Comparison of ENCODE assay signal across 15 mouse cellular contexts in the genomic region with DNA sequence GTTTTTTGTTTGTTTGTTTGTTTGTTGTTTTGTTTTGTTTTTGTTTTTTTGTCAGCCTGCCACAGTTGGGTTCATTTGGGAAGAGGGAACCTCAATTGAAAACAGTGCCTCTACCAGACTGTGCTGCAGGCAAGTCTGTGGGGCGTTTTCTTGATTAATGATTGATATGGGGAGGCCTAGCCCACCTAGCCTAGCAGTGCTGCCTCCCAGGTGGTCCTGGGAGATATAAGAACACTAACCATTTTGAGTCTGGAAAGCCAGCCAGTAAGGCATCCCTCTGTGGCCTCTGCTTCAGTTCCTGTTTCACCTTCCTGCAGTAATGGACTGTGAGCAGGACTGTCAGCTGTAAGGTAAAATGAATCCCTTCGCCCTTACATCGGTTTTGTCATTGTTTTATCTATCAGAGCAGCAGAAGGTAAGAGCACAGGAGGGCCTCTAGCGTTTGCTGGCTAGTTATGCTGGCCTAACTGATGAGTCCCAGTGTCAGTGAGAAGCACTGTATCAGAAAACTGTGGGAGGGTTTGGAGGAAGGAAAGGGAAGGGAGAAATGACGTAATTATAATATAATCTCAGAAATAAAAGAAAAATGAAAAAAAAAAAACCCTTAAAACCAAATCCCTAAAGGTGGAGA. TPM values are rescaled to one million over a fixed set of nuclear protein-coding genes. Genes with fewer than 3 reads are reported as not detected.
DNase-seq lines count a peak whose midpoint lies in the region; ATAC-seq and TF ChIP-seq lines count a peak whose summit lies in the region.
"Had no signal": no experiment of that assay in that cellular context is flagged by ENCODE, and none has a peak within 500 bp of the region (broad histone marks: within the 10 kb centered on the region; RNA-seq: fewer than 3 reads in every experiment).

No protein-coding gene starts in this region.

- no peak overlapping the region for H3K4me3 ChIP-seq in neural tube, embryonic 15.5 days (replicated peaks)
- no peak overlapping the region for H3K4me3 ChIP-seq in cortical plate, adult 2 months (ENCODE audit: insufficient read depth, low read length)
- H3K4me3 ChIP-seq in liver, embryonic 12.5 days = peak overlapping the region; percentile 47
- no peak overlapping the region for H3K4me3 ChIP-seq in stomach, embryonic 15.5 days (replicated peaks)
- H3K4me3 ChIP-seq: embryonic facial prominence, embryonic 13.5 days; forebrain, embryonic 12.5 days; heart, embryonic 15.5 days had no signal

- no peak for DNase-seq in neural tube, embryonic 10.5 days (ENCODE audit: extremely low spot score, low spot score)
- no peak for DNase-seq in urinary bladder, postnatal 4 days (ENCODE audit: low spot score in 2 of 2)
- no peak for DNase-seq in thymus, postnatal 25 days
- DNase-seq: adrenal gland, postnatal 14 days; lung, adult 2 months had no signal

- peaks cover 12% of the 10 kb centered on the region; the same call in 1 of the 2 replicates for H3K4me1 ChIP-seq in neural tube, embryonic 15.5 days
- peaks cover 10% of the 10 kb centered on the region for H3K4me1 ChIP-seq in cortical plate, adult 2 months (ENCODE audit: control insufficient read depth, insufficient read depth, low read length)
- H3K4me1 ChIP-seq in liver, embryonic 12.5 days = peaks cover 64% of the 10 kb centered on the region
- no peaks in the 10 kb centered on the region for H3K4me1 ChIP-seq in stomach, embryonic 15.5 days

- TF ChIP-seq POLR2A in cortical plate, adult 2 months (IDR thresholded peaks at IDR 0.05; ENCODE audit: extremely low read depth, insufficient read depth, low read length) = no peak

- H3K9me3 ChIP-seq in neural tube, embryonic 15.5 days (replicated peaks) = no peaks in the 10 kb centered on the region
- H3K9me3 ChIP-seq in liver, embryonic 12.5 days (replicated peaks) = no peaks in the 10 kb centered on the region
- no peaks in the 10 kb centered on the region for H3K9me3 ChIP-seq in stomach, embryonic 15.5 days
- H3K9me3 ChIP-seq: embryonic facial prominence, embryonic 13.5 days; forebrain, embryonic 12.5 days; heart, embryonic 15.5 days had no signal

- H3K4me2 ChIP-seq in neural tube, embryonic 15.5 days = no peak overlapping the region
- H3K4me2 ChIP-seq in liver, embryonic 12.5 days = peak overlapping the region; percentile 67
- H3K4me2 ChIP-seq in stomach, embryonic 15.5 days = no peak overlapping the region
- H3K4me2 ChIP-seq: embryonic facial prominence, embryonic 13.5 days; forebrain, embryonic 12.5 days; heart, embryonic 15.5 days had no signal

- no peak for ATAC-seq in neural tube, embryonic 15.5 days (ENCODE audit: low FRiP score)
- peak; percentile 94 for ATAC-seq in liver, embryonic 12.5 days
- peak; percentile 73; the same call in 1 of the 2 replicates for ATAC-seq in stomach, embryonic 15.5 days (ENCODE audit: insufficient read depth, low FRiP score, low read depth)
- ATAC-seq: CD4-positive, CD25-positive, alpha-beta regulatory T cell, adult 4 months; midbrain, embryonic 16.5 days had no signal

- H3K27ac ChIP-seq in neural tube, embryonic 15.5 days (replicated peaks) = no peak overlapping the region
- H3K27ac ChIP-seq in cortical plate, adult 2 months (ENCODE audit: insufficient read depth, low read length) = peak overlapping the region; percentile 70
- peak overlapping the region; percentile 75 for H3K27ac ChIP-seq in liver, embryonic 12.5 days
- no peak overlapping the region for H3K27ac ChIP-seq in stomach, embryonic 15.5 days
- H3K27ac ChIP-seq: embryonic facial prominence, embryonic 13.5 days; forebrain, embryonic 12.5 days; heart, embryonic 15.5 days; macrophage had no signal

- WGBS in neural tube, embryonic 15.5 days = 74% methylated on average over 5 of the region's 5 CpGs
- 15% methylated on average over 5 of the region's 5 CpGs for WGBS in liver, embryonic 12.5 days (ENCODE audit: insufficient replicate concordance)
- WGBS in stomach, embryonic 15.5 days = 49% methylated on average over 5 of the region's 5 CpGs

- H3K27me3 ChIP-seq in neural tube, embryonic 15.5 days (replicated peaks) = no peaks in the 10 kb centered on the region
- no peaks in the 10 kb centered on the region for H3K27me3 ChIP-seq in liver, embryonic 12.5 days (replicated peaks)
- H3K27me3 ChIP-seq in stomach, embryonic 15.5 days (replicated peaks) = no peaks in the 10 kb centered on the region
- H3K27me3 ChIP-seq: embryonic facial prominence, embryonic 13.5 days; forebrain, embryonic 12.5 days; heart, embryonic 15.5 days had no signal

- 0 out of 2 replicates have a peak overlapping the region, but pooled peaks have one; percentile 17 for H3K9ac ChIP-seq in neural tube, embryonic 15.5 days (replicated peaks)
- H3K9ac ChIP-seq in liver, embryonic 12.5 days = peak overlapping the region; percentile 54
- no peak overlapping the region for H3K9ac ChIP-seq in stomach, embryonic 15.5 days
- H3K9ac ChIP-seq: embryonic facial prominence, embryonic 13.5 days; forebrain, embryonic 12.5 days; heart, embryonic 15.5 days had no signal

- H3K36me3 ChIP-seq in neural tube, embryonic 15.5 days = no peaks in the 10 kb centered on the region
- 0 out of 2 replicates have a peak, but pooled peaks cover 6% of the 10 kb centered on the region for H3K36me3 ChIP-seq in liver, embryonic 12.5 days
- H3K36me3 ChIP-seq in stomach, embryonic 15.5 days = no peaks in the 10 kb centered on the region
- H3K36me3 ChIP-seq: embryonic facial prominence, embryonic 13.5 days; forebrain, embryonic 12.5 days; heart, embryonic 15.5 days had no signal

- no peak for TF ChIP-seq CTCF in cortical plate, adult 2 months (IDR thresholded peaks at IDR 0.05; ENCODE audit: extremely low read depth, insufficient read depth, low read length)

RNA-seq across cellular contexts. Expression of a gene that starts 15.5 kb away (rescaled TPM):
- polyA plus RNA-seq in neural tube, embryonic 15.5 days (2015; fragmentation: Nextera tagmentation; extraction: Ambion mirVana) = 22.8 and 24.6 TPM in 2 replicates
- 147 and 157 TPM in 2 replicates for polyA plus RNA-seq in cortical plate, adult 2 months (2012; rRNA removed)
- 13.5 and 13.8 TPM in 2 replicates for polyA plus RNA-seq in liver, embryonic 12.5 days (2016; fragmentation: Nextera tagmentation; extraction: Ambion mirVana)
- polyA plus RNA-seq in stomach, embryonic 15.5 days (2015; fragmentation: Nextera tagmentation; extraction: Ambion mirVana) = 16.9 and 17.9 TPM in 2 replicates

Comparison
In these comparisons a context has a peak if more than half of its experiments do, and no peak if none do; other contexts are left out.
1. H3K27ac ChIP-seq: peak in cortical plate, adult 2 months (single experiment) and liver, embryonic 12.5 days (single experiment); none in neural tube, embryonic 15.5 days (single experiment) and stomach, embryonic 15.5 days (single experiment).